In the genomic region with DNA sequence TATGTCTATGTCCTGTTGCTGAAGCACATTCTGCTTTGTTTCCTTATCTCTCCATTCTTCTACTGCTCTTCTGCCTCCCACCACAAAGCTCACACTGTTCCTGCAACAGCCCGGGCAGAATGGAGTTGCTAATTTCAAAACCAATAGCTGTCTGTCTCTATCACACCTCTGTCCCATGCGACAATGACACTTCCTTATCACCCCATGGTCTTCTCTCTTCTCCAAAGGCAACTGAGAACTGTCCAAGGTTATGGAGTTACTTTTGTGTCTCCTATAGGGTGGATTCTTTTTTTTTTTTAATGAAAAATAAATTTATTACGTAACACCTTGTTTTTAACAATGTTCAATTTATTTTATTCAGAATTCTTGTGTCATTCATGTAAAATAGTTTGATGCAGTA, we compare ENCODE assay signal across 1 mouse cellular context.
TF ChIP-seq lines count a peak whose summit lies in the region.

No protein-coding gene starts in this region.

TF ChIP-seq in MEL, 35 proteins besides CTCF, POLR2A, EP300 and RAD21 (continued from another document):
- TF ChIP-seq ETS1 (IDR thresholded peaks at IDR 0.05; ENCODE audit: low read depth, low read length) (no peak), SMC3 (IDR thresholded peaks at IDR 0.05; ENCODE audit: low read depth, low read length) (no peak), NRF1 (IDR thresholded peaks at IDR 0.05; ENCODE audit: insufficient read depth, low read depth, low read length, poor library complexity, severe bottlenecking) (no peak), NELFE (IDR thresholded peaks at IDR 0.05; ENCODE audit: low read depth, low read length) (no peak), MXI1 (IDR thresholded peaks at IDR 0.05; ENCODE audit: low read depth, low read length) (peak; percentile 91), MEF2A (IDR thresholded peaks at IDR 0.05; ENCODE audit: extremely low read depth, insufficient replicate concordance, low read depth, low read length, poor library complexity, severe bottlenecking) (no peak), MAX (IDR thresholded peaks at IDR 0.05; ENCODE audit: low read length) (peak; percentile 70), MYB (IDR thresholded peaks at IDR 0.05; ENCODE audit: low read depth, low read length) (no peak), HCFC1 (IDR thresholded peaks at IDR 0.05; ENCODE audit: low read depth, low read length) (no peak), KAT2A (conservative IDR thresholded peaks at IDR 0.05; ENCODE audit: low read depth, low read length) (no peak), SIN3A (IDR thresholded peaks at IDR 0.05; ENCODE audit: low read length) (peak; percentile 90), ZKSCAN1 (IDR thresholded peaks at IDR 0.05; ENCODE audit: low read depth, low read length) (no peak), ELF1 (IDR thresholded peaks at IDR 0.05; ENCODE audit: low read depth, low read length) (no peak)
TF ChIP-seq in MEL: peak in this region for 5.
